Mouse (Mus musculus): ENCODE results near the gene Fgf2. TPM values are rescaled to one million over a fixed set of nuclear protein-coding genes. Genes with fewer than 3 reads are reported as not detected.

Fgf2 gene
- polyA plus RNA-seq, 2 experiments: 10.5 to 12.9 TPM

- no peaks in the 10 kb centered on the region for H3K27me3 ChIP-seq (ENCODE audit: control insufficient read depth, insufficient read depth, low read length)
- WGBS: 46% methylated on average over 4 of the region's 4 CpGs
Measured at GRCm38 (mm10) chr3:37370407-37370806, 22.3 kb downstream of the Fgf2 start.

GRCm38 (mm10) chr3:37373712-37374111 is 25.6 kb downstream of the Fgf2 start:
- H3K27ac ChIP-seq (replicated peaks; ENCODE audit: low read depth, low read length): peak overlapping the region; percentile 38; the same call in 1 of the 2 replicates
- no peak overlapping the region for H3K4me3 ChIP-seq (replicated peaks; ENCODE audit: low read length)
- DNase-seq (ENCODE audit: low spot score) (peak; percentile 15), ATAC-seq (ENCODE audit: low FRiP score, low read depth) (0 out of 2 replicates have a peak, but pooled peaks have one; percentile 27)
- H3K27me3 ChIP-seq (ENCODE audit: control insufficient read depth, insufficient read depth, low read length): no peaks in the 10 kb centered on the region
- peak overlapping the region; percentile 7; the same call in 1 of the 2 replicates for H3K4me2 ChIP-seq (replicated peaks; ENCODE audit: low read depth, low read length, severe bottlenecking)
- WGBS: 59% methylated on average over 11 of the region's 11 CpGs
- peaks cover 25% of the 10 kb centered on the region for H3K4me1 ChIP-seq (ENCODE audit: control insufficient read depth, insufficient read depth, low read length)
- H3K9ac ChIP-seq (ENCODE audit: low read depth, low read length, severe bottlenecking): no peak overlapping the region
- H3K36me3 ChIP-seq (ENCODE audit: control insufficient read depth, insufficient read depth, low read length): no peaks in the 10 kb centered on the region
- H3K9me3 ChIP-seq (ENCODE audit: control insufficient read depth, low read length): no peaks in the 10 kb centered on the region
- TF ChIP-seq POLR2A (IDR thresholded peaks at IDR 0.05; ENCODE audit: borderline replicate concordance, extremely low read depth, insufficient read depth, insufficient read length): no peak

More at GRCm38 (mm10) chr3:37370407-37370806, 22.3 kb downstream of the Fgf2 start:
- Histone ChIP-seq H3K36me3 (ENCODE audit: control insufficient read depth, insufficient read depth, low read length) (no peaks in the 10 kb centered on the region), H3K9ac (ENCODE audit: low read depth, low read length, severe bottlenecking) (no peak overlapping the region), H3K4me1 (ENCODE audit: control insufficient read depth, insufficient read depth, low read length) (peaks cover 15% of the 10 kb centered on the region), H3K4me3 (replicated peaks; ENCODE audit: low read length) (no peak overlapping the region), H3K4me2 (replicated peaks; ENCODE audit: low read depth, low read length, severe bottlenecking) (no peak overlapping the region), H3K27ac (replicated peaks; ENCODE audit: low read depth, low read length) (no peak overlapping the region), H3K9me3 (ENCODE audit: control insufficient read depth, low read length) (no peaks in the 10 kb centered on the region)
- ATAC-seq (ENCODE audit: low FRiP score, low read depth) (0 out of 2 replicates have a peak, but pooled peaks have one; percentile 26), DNase-seq (ENCODE audit: low spot score) (no peak)
- TF ChIP-seq POLR2A (IDR thresholded peaks at IDR 0.05; ENCODE audit: borderline replicate concordance, extremely low read depth, insufficient read depth, insufficient read length): no peak

- WGBS: 71% methylated on average over 6 of the region's 6 CpGs
- no peaks in the 10 kb centered on the region for H3K9me3 ChIP-seq (ENCODE audit: control insufficient read depth, low read length)
- H3K27me3 ChIP-seq (ENCODE audit: control insufficient read depth, insufficient read depth, low read length): no peaks in the 10 kb centered on the region
- DNase-seq (ENCODE audit: low spot score): no peak
- no peak overlapping the region for H3K4me3 ChIP-seq (replicated peaks; ENCODE audit: low read length)
- no peak for ATAC-seq (ENCODE audit: low FRiP score, low read depth)
- no peak for TF ChIP-seq POLR2A (IDR thresholded peaks at IDR 0.05; ENCODE audit: borderline replicate concordance, extremely low read depth, insufficient read depth, insufficient read length)
- H3K4me1 ChIP-seq (ENCODE audit: control insufficient read depth, insufficient read depth, low read length): peaks cover 50% of the 10 kb centered on the region
- H3K4me2 ChIP-seq (replicated peaks; ENCODE audit: low read depth, low read length, severe bottlenecking): no peak overlapping the region
- H3K36me3 ChIP-seq (ENCODE audit: control insufficient read depth, insufficient read depth, low read length): no peaks in the 10 kb centered on the region
- 0 out of 2 replicates have a peak overlapping the region, but pooled peaks have one; percentile 38 for H3K27ac ChIP-seq (replicated peaks; ENCODE audit: low read depth, low read length)
- H3K9ac ChIP-seq (ENCODE audit: low read depth, low read length, severe bottlenecking): no peak overlapping the region
Measured at GRCm38 (mm10) chr3:37377926-37378325, 29.8 kb downstream of the Fgf2 start.

- peak; percentile 35; the same call in 1 of the 2 replicates for ATAC-seq (ENCODE audit: low FRiP score, low read depth)
- WGBS: 59% methylated on average over 6 of the region's 6 CpGs
- no peak overlapping the region for H3K9ac ChIP-seq (ENCODE audit: low read depth, low read length, severe bottlenecking)
- no peak overlapping the region for H3K4me2 ChIP-seq (replicated peaks; ENCODE audit: low read depth, low read length, severe bottlenecking)
- TF ChIP-seq POLR2A (IDR thresholded peaks at IDR 0.05; ENCODE audit: borderline replicate concordance, extremely low read depth, insufficient read depth, insufficient read length): no peak
- peak; percentile 47 for DNase-seq (ENCODE audit: low spot score)
- peaks cover 51% of the 10 kb centered on the region for H3K4me1 ChIP-seq (ENCODE audit: control insufficient read depth, insufficient read depth, low read length)
- H3K9me3 ChIP-seq (ENCODE audit: control insufficient read depth, low read length): no peaks in the 10 kb centered on the region
- no peaks in the 10 kb centered on the region for H3K27me3 ChIP-seq (ENCODE audit: control insufficient read depth, insufficient read depth, low read length)
- H3K36me3 ChIP-seq (ENCODE audit: control insufficient read depth, insufficient read depth, low read length): no peaks in the 10 kb centered on the region
- no peak overlapping the region for H3K4me3 ChIP-seq (replicated peaks; ENCODE audit: low read length)
- H3K27ac ChIP-seq (replicated peaks; ENCODE audit: low read depth, low read length): 0 out of 2 replicates have a peak overlapping the region, but pooled peaks have one; percentile 38
Measured at GRCm38 (mm10) chr3:37378412-37378811, 30.3 kb downstream of the Fgf2 start.

GRCm38 (mm10) chr3:37379201-37379600 is 31.1 kb downstream of the Fgf2 start:
- Histone ChIP-seq H3K27me3 (ENCODE audit: control insufficient read depth, insufficient read depth, low read length) (no peaks in the 10 kb centered on the region), H3K36me3 (ENCODE audit: control insufficient read depth, insufficient read depth, low read length) (no peaks in the 10 kb centered on the region), H3K9ac (ENCODE audit: low read depth, low read length, severe bottlenecking) (no peak overlapping the region), H3K4me3 (replicated peaks; ENCODE audit: low read length) (no peak overlapping the region), H3K27ac (replicated peaks; ENCODE audit: low read depth, low read length) (peak overlapping the region; percentile 83), H3K4me2 (replicated peaks; ENCODE audit: low read depth, low read length, severe bottlenecking) (no peak overlapping the region), H3K4me1 (ENCODE audit: control insufficient read depth, insufficient read depth, low read length) (peaks cover 47% of the 10 kb centered on the region), H3K9me3 (ENCODE audit: control insufficient read depth, low read length) (no peaks in the 10 kb centered on the region)
- 74% methylated on average over 14 of the region's 14 CpGs for WGBS
- ATAC-seq (ENCODE audit: low FRiP score, low read depth) (no peak), DNase-seq (ENCODE audit: low spot score) (no peak)
- TF ChIP-seq POLR2A (IDR thresholded peaks at IDR 0.05; ENCODE audit: borderline replicate concordance, extremely low read depth, insufficient read depth, insufficient read length): no peak
